Mouse (Mus musculus) spleen, adult 12 weeks (tissue): ENCODE measurements around the gene Ccdc137.
A peak's percentile ranks its signal among the peaks of the same experiment; 100 is the strongest.
"Not testable (repeated sequence)": the region's sequence is repeated elsewhere in the genome, so short reads cannot be mapped to it uniquely, and the experiment has no call there.

ENCODE experiments used
- DNase-seq: peaks from one replicate; pipeline ENCODE4 v3.0.0; 2022; ENCODE audit warnings: low spot score

The Ccdc137 gene

GRCm38 (mm10) chr11:120457772-120458751 is at the start of gene Ccdc137, which contains the start of gene Oxld1:
TSS of gene Ccdc137 (plus strand) at chr11:120458115.
TSS of gene Oxld1 (minus strand) at chr11:120458068.
- DNase-seq = peak; percentile 61

- not testable (repeated sequence) for DNase-seq
These were observed 44.3 kb upstream of the Ccdc137 start for GRCm38 (mm10) chr11:120413621-120414020.

GRCm38 (mm10) chr11:120417852-120418251 is 40.1 kb upstream of the Ccdc137 start:
- no peak for DNase-seq

GRCm38 (mm10) chr11:120418592-120418991 is 39.3 kb upstream of the Ccdc137 start:
- no peak for DNase-seq

- DNase-seq = no peak
These were observed 35.0 kb upstream of the Ccdc137 start for GRCm38 (mm10) chr11:120422651-120423568.

- DNase-seq = no peak
These were observed 34.2 kb upstream of the Ccdc137 start for GRCm38 (mm10) chr11:120423569-120424295.

- no peak for DNase-seq
These were observed 31.2 kb upstream of the Ccdc137 start for GRCm38 (mm10) chr11:120426727-120427126.

- DNase-seq = peak; percentile 85
These were observed 20.6 kb upstream of the Ccdc137 start, which contains the start of gene Nploc4 for GRCm38 (mm10) chr11:120437152-120437856. TSS of gene Nploc4 (minus strand) at chr11:120437708.

GRCm38 (mm10) chr11:120437857-120438385 is 20.0 kb upstream of the Ccdc137 start:
- DNase-seq = no peak

GRCm38 (mm10) chr11:120442344-120442743 is 15.6 kb upstream of the Ccdc137 start, which contains the start of gene Tspan10:
TSS of gene Tspan10 (plus strand) at chr11:120442644.
- DNase-seq = no peak

- DNase-seq = no peak
These were observed 15.1 kb upstream of the Ccdc137 start for GRCm38 (mm10) chr11:120442765-120443280.

GRCm38 (mm10) chr11:120444106-120444505 is 13.8 kb upstream of the Ccdc137 start:
- DNase-seq = no peak

- DNase-seq = no peak
These were observed 12.4 kb upstream of the Ccdc137 start for GRCm38 (mm10) chr11:120445475-120445874.

GRCm38 (mm10) chr11:120447179-120447578 is 10.7 kb upstream of the Ccdc137 start:
- no peak for DNase-seq

GRCm38 (mm10) chr11:120452246-120452645 is 5.7 kb upstream of the Ccdc137 start:
- DNase-seq = no peak

- DNase-seq = no peak
These were observed 4.6 kb upstream of the Ccdc137 start, which contains the start of gene Pde6g for GRCm38 (mm10) chr11:120453306-120453705. TSS of gene Pde6g (minus strand) at chr11:120453500.

GRCm38 (mm10) chr11:120454965-120455364 is 3.0 kb upstream of the Ccdc137 start:
- DNase-seq = no peak

GRCm38 (mm10) chr11:120455413-120455812 is 2.5 kb upstream of the Ccdc137 start:
- no peak for DNase-seq

- no peak for DNase-seq
These were observed 545 bp upstream of the Ccdc137 start for GRCm38 (mm10) chr11:120457370-120457769.
